Mouse (Mus musculus): ENCODE data around the gene Kif1b. TPM values are rescaled to one million over a fixed set of nuclear protein-coding genes. Genes with fewer than 3 reads are reported as not detected.
"Not testable (repeated sequence)": the region's sequence is repeated elsewhere in the genome, so short reads cannot be mapped to it uniquely, and the experiment has no call there.

The Kif1b gene
- polyA plus RNA-seq, 1 experiment from 2014 or later = 96.4 TPM

DNA sequence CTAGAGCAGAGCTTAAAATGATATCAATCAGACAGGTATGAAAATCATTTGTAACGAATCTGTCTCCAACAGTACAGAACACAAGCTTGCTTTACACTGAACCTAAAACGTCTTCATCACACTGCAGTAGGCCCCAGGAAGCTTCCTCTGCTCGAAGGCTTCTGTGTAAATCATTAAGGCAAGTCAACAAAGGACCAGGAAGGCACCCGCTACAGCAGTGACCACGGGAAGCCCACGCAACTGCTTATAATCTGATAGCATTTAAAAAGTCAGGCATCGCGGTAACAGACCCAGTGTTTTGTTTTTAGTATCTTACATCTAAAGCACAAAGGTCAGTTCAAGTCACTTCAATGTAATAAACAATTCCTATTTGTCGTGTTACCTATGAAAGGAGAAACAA is 73.6 kb downstream of the Kif1b start:
- ATAC-seq (replicated peaks; ENCODE audit: low FRiP score) (no peak), DNase-seq (ENCODE audit: low spot score) (no peak)
- Histone ChIP-seq H3K4me1 (replicated peaks; ENCODE audit: control insufficient read depth, insufficient read depth, low read length) (no peaks in the 10 kb centered on the region), H3K9ac (ENCODE audit: low read length) (no peak overlapping the region), H3K36me3 (ENCODE audit: control insufficient read depth, insufficient read depth, low read length) (peaks cover 8% of the 10 kb centered on the region), H3K9me3 (ENCODE audit: control insufficient read depth, low read length) (no peaks in the 10 kb centered on the region), H3K27me3 (ENCODE audit: control insufficient read depth, insufficient read depth, low read length) (no peaks in the 10 kb centered on the region), H3K27ac (ENCODE audit: low read depth, low read length) (no peak overlapping the region), H3K4me2 (ENCODE audit: low read depth, low read length, severe bottlenecking) (no peak overlapping the region), H3K4me3 (ENCODE audit: low read depth, low read length) (no peak overlapping the region)
- WGBS = 85% methylated on average over 9 of the region's 9 CpGs

DNA sequence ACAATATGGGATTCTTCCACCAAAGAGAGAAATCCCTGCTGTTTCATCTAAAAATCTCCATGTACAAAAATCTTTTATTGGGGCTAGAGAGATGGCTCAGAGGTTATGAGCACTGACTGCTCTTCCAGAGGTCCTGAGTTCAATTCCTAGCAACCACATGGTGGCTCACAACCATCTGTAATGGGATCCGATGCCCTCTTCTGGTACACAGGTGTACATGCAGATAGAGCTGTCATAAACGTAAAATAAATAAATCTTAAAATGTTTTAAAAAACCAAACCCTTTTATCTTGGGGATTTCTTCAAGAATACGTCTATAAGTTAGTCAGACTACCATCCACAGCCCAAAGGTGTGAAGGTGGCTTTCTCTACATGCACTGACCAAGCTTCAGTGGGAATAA is 78.8 kb downstream of the Kif1b start:
- H3K9ac ChIP-seq (ENCODE audit: low read length); H3K4me2 ChIP-seq (ENCODE audit: low read depth, low read length, severe bottlenecking); ATAC-seq (replicated peaks; ENCODE audit: low FRiP score); H3K27me3 ChIP-seq (ENCODE audit: control insufficient read depth, insufficient read depth, low read length); H3K4me3 ChIP-seq (ENCODE audit: low read depth, low read length); H3K9me3 ChIP-seq (ENCODE audit: control insufficient read depth, low read length); H3K4me1 ChIP-seq (replicated peaks; ENCODE audit: control insufficient read depth, insufficient read depth, low read length); DNase-seq (ENCODE audit: low spot score); H3K27ac ChIP-seq (ENCODE audit: low read depth, low read length); H3K36me3 ChIP-seq (ENCODE audit: control insufficient read depth, insufficient read depth, low read length): not testable (repeated sequence)
- WGBS = 92% methylated on average over 3 of the region's 3 CpGs

DNA sequence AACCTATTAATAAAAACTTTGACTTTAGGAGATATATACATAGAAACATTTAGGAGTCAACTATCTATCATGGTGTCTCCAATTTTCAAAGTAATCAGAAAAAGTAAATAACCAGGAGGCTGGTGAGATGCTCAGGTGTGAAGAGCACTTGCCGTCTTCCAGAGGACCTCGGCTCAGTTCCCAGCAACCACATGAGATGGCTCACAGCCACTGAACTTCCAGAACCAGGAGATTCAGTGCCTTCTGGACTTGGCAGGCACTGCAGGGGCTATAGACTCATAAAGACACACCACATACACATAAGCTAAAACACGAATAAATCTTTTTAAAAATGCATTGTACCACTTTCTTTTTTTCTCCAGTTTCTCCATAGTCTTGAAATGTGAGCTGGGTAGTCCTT is 79.2 kb downstream of the Kif1b start:
- no peaks in the 10 kb centered on the region; the same call in 1 of the 2 replicates for H3K9me3 ChIP-seq (ENCODE audit: control insufficient read depth, low read length)
- ATAC-seq (replicated peaks; ENCODE audit: low FRiP score) (no peak), DNase-seq (ENCODE audit: low spot score) (no peak)
- no peaks in the 10 kb centered on the region for H3K27me3 ChIP-seq (ENCODE audit: control insufficient read depth, insufficient read depth, low read length)
- no peak overlapping the region for H3K4me3 ChIP-seq (ENCODE audit: low read depth, low read length)
- H3K4me2 ChIP-seq (ENCODE audit: low read depth, low read length, severe bottlenecking) = no peak overlapping the region
- no peak overlapping the region for H3K9ac ChIP-seq (ENCODE audit: low read length)
- H3K27ac ChIP-seq (ENCODE audit: low read depth, low read length) = no peak overlapping the region
- H3K4me1 ChIP-seq (replicated peaks; ENCODE audit: control insufficient read depth, insufficient read depth, low read length) = no peaks in the 10 kb centered on the region
- WGBS = 93% methylated on average over 3 of the region's 3 CpGs
- H3K36me3 ChIP-seq (ENCODE audit: control insufficient read depth, insufficient read depth, low read length) = peaks cover 13% of the 10 kb centered on the region

DNA sequence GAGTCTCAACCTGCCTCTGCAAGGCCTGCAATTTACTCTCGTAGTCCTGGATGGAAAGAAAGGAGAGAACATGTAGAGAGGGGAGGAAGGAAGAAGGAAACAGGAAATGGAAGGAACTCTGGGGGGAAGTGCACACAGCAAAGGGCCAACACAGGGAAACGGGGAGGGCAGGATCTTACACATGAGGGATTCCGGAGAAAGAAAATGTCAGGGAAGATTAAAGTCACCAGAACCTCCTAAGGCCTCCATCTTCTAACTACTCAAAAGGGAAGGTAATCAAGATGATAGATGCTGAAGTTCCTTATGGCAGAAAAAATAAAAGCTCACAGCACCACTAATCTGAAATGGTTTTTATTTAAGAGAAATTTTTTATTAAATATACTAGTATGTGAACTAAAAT is 81.2 kb downstream of the Kif1b start:
- H3K27ac ChIP-seq (ENCODE audit: low read depth, low read length) = no peak overlapping the region
- no peaks in the 10 kb centered on the region for H3K4me1 ChIP-seq (replicated peaks; ENCODE audit: control insufficient read depth, insufficient read depth, low read length)
- ATAC-seq (replicated peaks; ENCODE audit: low FRiP score) (no peak), DNase-seq (ENCODE audit: low spot score) (no peak)
- no peaks in the 10 kb centered on the region; the same call in 1 of the 2 replicates for H3K9me3 ChIP-seq (ENCODE audit: control insufficient read depth, low read length)
- 74% methylated on average over 3 of the region's 3 CpGs for WGBS
- no peak overlapping the region for H3K4me2 ChIP-seq (ENCODE audit: low read depth, low read length, severe bottlenecking)
- no peak overlapping the region for H3K9ac ChIP-seq (ENCODE audit: low read length)
- no peaks in the 10 kb centered on the region for H3K27me3 ChIP-seq (ENCODE audit: control insufficient read depth, insufficient read depth, low read length)
- H3K4me3 ChIP-seq (ENCODE audit: low read depth, low read length) = no peak overlapping the region
- peaks cover 20% of the 10 kb centered on the region for H3K36me3 ChIP-seq (ENCODE audit: control insufficient read depth, insufficient read depth, low read length)

DNA sequence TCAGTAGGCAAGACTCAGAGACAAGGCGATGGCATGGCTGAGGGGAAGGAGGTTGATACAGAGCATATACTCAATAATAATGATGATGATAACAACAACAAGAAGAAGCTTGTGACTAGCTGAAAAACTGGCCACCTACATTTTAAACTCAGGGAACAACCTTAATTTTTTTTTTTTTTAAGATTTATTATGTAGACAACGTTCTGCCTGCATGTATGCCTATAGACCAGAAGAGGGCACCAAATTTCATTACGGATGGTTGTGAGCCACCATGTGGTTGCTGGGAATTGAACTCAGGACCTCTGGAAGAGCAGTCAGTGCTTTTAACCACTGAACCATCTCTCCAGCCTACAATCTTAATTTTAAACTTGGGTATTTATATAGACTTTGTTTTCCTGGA is 84.0 kb downstream of the Kif1b start:
- WGBS = 90% methylated on average over 3 of the region's 3 CpGs
- no peak overlapping the region for H3K27ac ChIP-seq (ENCODE audit: low read depth, low read length)
- H3K4me2 ChIP-seq (ENCODE audit: low read depth, low read length, severe bottlenecking) = no peak overlapping the region
- no peak overlapping the region for H3K4me3 ChIP-seq (ENCODE audit: low read depth, low read length)
- peaks cover 24% of the 10 kb centered on the region for H3K36me3 ChIP-seq (ENCODE audit: control insufficient read depth, insufficient read depth, low read length)
- H3K9me3 ChIP-seq (ENCODE audit: control insufficient read depth, low read length) = no peaks in the 10 kb centered on the region; the same call in 1 of the 2 replicates
- H3K4me1 ChIP-seq (replicated peaks; ENCODE audit: control insufficient read depth, insufficient read depth, low read length) = peaks cover 16% of the 10 kb centered on the region
- no peaks in the 10 kb centered on the region for H3K27me3 ChIP-seq (ENCODE audit: control insufficient read depth, insufficient read depth, low read length)
- no peak for ATAC-seq (replicated peaks; ENCODE audit: low FRiP score)
- H3K9ac ChIP-seq (ENCODE audit: low read length) = no peak overlapping the region
- DNase-seq (ENCODE audit: low spot score) = no peak

DNA sequence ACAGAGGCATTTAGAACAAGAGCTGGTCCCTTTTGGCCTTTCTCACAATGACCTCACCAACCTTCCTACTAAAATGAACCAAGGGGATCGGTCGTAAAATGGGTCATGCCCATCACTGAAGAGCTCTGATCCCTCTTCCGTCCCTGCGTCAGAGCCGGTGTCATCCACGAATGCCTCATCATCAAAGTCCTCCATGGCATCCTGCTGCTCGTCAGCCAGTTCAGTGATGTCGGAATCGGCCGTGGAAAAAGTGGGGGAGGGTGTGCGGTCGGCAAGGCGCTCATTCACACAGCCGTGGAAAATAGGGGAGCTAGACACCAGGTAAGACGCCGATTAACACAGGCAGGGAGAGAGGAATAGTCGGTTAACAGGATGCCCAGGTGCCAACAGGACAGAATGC is 87.0 kb downstream of the Kif1b start:
- no peaks in the 10 kb centered on the region for H3K27me3 ChIP-seq (ENCODE audit: control insufficient read depth, insufficient read depth, low read length)
- H3K27ac ChIP-seq (ENCODE audit: low read depth, low read length) = peak overlapping the region; percentile 68
- ATAC-seq (replicated peaks; ENCODE audit: low FRiP score) (peak; percentile 25), DNase-seq (ENCODE audit: low spot score) (no peak)
- no peak overlapping the region for H3K4me2 ChIP-seq (ENCODE audit: low read depth, low read length, severe bottlenecking)
- WGBS = 33% methylated on average over 17 of the region's 17 CpGs
- peaks cover 24% of the 10 kb centered on the region for H3K36me3 ChIP-seq (ENCODE audit: control insufficient read depth, insufficient read depth, low read length)
- H3K9me3 ChIP-seq (ENCODE audit: control insufficient read depth, low read length) = no peaks in the 10 kb centered on the region; the same call in 1 of the 2 replicates
- H3K4me1 ChIP-seq (replicated peaks; ENCODE audit: control insufficient read depth, insufficient read depth, low read length) = peaks cover 16% of the 10 kb centered on the region
- 0 out of 2 replicates have a peak overlapping the region, but pooled peaks have one; percentile 4 for H3K9ac ChIP-seq (ENCODE audit: low read length)
- H3K4me3 ChIP-seq (ENCODE audit: low read depth, low read length) = no peak overlapping the region

DNA sequence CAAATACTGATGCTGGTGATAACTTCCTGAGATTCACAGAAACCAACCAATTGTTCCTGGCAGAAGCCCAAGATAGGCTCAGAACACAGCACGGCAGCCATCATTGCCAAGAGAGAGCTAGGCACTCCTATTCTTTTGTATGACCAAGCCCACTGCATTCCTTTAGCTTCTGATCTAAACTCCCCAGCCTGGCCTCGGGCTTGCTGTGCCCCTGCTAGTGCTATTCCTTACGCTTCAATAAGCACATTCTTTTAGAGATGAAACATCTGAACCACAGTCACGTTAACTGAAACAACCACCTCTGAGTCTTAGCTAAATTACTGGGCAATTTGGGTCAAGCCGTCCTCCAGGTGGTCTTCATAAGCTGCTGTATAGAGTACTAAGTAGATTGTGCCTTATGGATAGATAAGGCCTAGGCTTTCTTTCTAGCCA is 87.4 kb downstream of the Kif1b start:
- 12% methylated on average over 5 of the region's 5 CpGs for WGBS
- ATAC-seq (replicated peaks; ENCODE audit: low FRiP score) (peak; percentile 88), DNase-seq (ENCODE audit: low spot score) (peak; percentile 72)
- Histone ChIP-seq H3K9me3 (ENCODE audit: control insufficient read depth, low read length) (no peaks in the 10 kb centered on the region; the same call in 1 of the 2 replicates), H3K4me2 (ENCODE audit: low read depth, low read length, severe bottlenecking) (no peak overlapping the region), H3K36me3 (ENCODE audit: control insufficient read depth, insufficient read depth, low read length) (peaks cover 24% of the 10 kb centered on the region), H3K4me1 (replicated peaks; ENCODE audit: control insufficient read depth, insufficient read depth, low read length) (peaks cover 16% of the 10 kb centered on the region), H3K27ac (ENCODE audit: low read depth, low read length) (peak overlapping the region; percentile 68), H3K4me3 (ENCODE audit: low read depth, low read length) (no peak overlapping the region), H3K9ac (ENCODE audit: low read length) (peak overlapping the region; percentile 20; the same call in 1 of the 2 replicates), H3K27me3 (ENCODE audit: control insufficient read depth, insufficient read depth, low read length) (no peaks in the 10 kb centered on the region)

DNA sequence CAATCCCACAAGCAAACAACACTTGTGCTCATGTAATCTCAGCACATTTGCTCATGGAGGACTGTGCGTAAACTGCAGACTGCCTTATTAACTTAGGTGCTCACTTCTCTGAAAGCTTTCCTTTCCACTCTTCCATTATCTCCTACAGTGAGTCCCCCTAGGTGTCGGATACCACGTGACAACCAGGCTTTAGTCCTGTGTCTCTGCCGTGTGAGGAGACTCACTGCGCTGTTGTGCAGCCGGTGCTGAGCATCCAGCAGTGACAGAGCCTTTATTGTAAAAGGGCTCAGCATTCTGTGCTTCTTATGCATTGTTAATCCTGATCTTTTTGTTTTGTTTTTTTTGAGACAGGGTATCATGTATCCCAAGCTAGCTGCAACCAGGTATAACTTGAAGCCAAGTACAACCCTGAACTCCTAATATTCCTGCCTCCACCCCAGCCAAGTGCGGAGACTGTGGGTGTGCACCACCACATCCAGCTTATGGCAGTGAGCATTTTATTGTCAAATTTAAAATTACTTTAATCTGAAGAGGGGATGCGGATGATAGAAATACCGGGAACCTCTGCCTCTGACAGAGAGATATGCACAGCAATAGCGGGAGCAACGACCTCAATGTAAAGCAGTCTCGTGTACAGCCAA is 88.0 kb downstream of the Kif1b start:
- peaks cover 24% of the 10 kb centered on the region for H3K36me3 ChIP-seq (ENCODE audit: control insufficient read depth, insufficient read depth, low read length)
- H3K9me3 ChIP-seq (ENCODE audit: control insufficient read depth, low read length) = no peaks in the 10 kb centered on the region; the same call in 1 of the 2 replicates
- H3K4me2 ChIP-seq (ENCODE audit: low read depth, low read length, severe bottlenecking) = no peak overlapping the region
- peak; percentile 55 for ATAC-seq (replicated peaks; ENCODE audit: low FRiP score)
- peak overlapping the region; percentile 20; the same call in 1 of the 2 replicates for H3K9ac ChIP-seq (ENCODE audit: low read length)
- DNase-seq (ENCODE audit: low spot score) = no peak
- H3K4me3 ChIP-seq (ENCODE audit: low read depth, low read length) = no peak overlapping the region
- WGBS = 46% methylated on average over 12 of the region's 12 CpGs
- H3K27me3 ChIP-seq (ENCODE audit: control insufficient read depth, insufficient read depth, low read length) = no peaks in the 10 kb centered on the region
- H3K27ac ChIP-seq (ENCODE audit: low read depth, low read length) = peak overlapping the region; percentile 68
- peaks cover 16% of the 10 kb centered on the region for H3K4me1 ChIP-seq (replicated peaks; ENCODE audit: control insufficient read depth, insufficient read depth, low read length)

DNA sequence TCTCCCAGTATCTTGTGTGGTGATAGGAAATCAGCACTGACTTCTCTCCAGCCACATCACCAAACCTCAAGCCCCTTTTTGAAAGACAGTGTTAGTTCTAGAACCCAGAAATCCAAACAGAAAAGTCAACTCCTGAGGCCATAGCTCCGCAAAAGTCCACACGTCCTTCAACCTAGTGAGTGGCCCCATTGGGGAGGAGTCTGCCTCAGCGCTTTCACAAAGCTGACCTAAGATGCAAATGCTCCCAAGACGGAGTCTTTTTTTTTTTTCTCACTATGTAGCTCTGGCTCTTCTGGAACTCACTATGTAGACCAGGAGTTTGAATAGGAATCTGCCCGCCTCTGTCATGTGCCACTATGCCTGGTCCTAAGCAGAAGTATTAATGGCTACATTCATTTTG is 89.0 kb downstream of the Kif1b start:
- WGBS = 86% methylated on average over 5 of the region's 5 CpGs
- DNase-seq (ENCODE audit: low spot score) (no peak), ATAC-seq (replicated peaks; ENCODE audit: low FRiP score) (no peak)
- peaks cover 18% of the 10 kb centered on the region for H3K36me3 ChIP-seq (ENCODE audit: control insufficient read depth, insufficient read depth, low read length)
- H3K4me1 ChIP-seq (replicated peaks; ENCODE audit: control insufficient read depth, insufficient read depth, low read length) = peaks cover 16% of the 10 kb centered on the region
- no peaks in the 10 kb centered on the region for H3K9me3 ChIP-seq (ENCODE audit: control insufficient read depth, low read length)
- H3K27me3 ChIP-seq (ENCODE audit: control insufficient read depth, insufficient read depth, low read length) = no peaks in the 10 kb centered on the region
- H3K27ac ChIP-seq (ENCODE audit: low read depth, low read length) = no peak overlapping the region
- H3K4me2 ChIP-seq (ENCODE audit: low read depth, low read length, severe bottlenecking) = no peak overlapping the region
- no peak overlapping the region for H3K4me3 ChIP-seq (ENCODE audit: low read depth, low read length)
- H3K9ac ChIP-seq (ENCODE audit: low read length) = no peak overlapping the region
